Mouse (Mus musculus): Measurements from ENCODE around the gene Tssk3. TPM values are rescaled to one million over a fixed set of nuclear protein-coding genes. Genes with fewer than 3 reads are reported as not detected.
A peak's percentile ranks its signal among the peaks of the same experiment; 100 is the strongest.

Gene Tssk3
- total and polyA plus RNA-seq, 2 experiments from 2014 or later, result 0.24 to 0.98 TPM

DNA sequence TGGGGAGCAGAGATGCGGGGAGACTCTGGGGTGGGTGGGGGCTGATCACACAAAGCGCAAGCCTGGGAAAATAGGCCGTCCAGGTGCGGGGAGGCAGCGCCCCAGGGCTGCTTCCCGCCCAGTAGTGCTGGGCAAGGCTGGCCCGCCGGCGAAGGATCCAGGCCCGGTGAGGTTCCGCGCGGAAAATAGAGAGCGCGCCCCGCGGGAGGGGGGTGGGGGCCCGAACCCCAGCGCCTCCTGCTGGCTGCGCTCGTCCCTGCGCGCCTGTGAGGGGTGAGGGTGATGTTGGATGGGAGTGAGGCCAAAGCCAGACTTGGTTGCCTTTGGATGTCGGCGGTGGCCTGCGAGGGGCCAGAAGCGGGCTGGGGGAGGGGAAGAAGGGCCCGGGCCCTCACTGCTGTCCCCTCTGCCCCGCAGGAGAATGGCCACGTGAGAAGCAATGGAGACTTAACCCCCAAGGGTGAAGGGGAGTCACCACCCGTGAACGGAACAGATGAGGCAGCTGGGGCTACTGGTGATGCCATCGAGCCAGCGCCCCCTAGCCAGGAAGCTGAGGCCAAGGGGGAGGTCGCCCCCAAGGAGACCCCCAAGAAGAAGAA is 23.6 kb upstream of the Tssk3 start:
- under 1% methylated on average over 32 of the region's 35 CpGs for WGBS
- peak overlapping the region; percentile 98 for H3K27ac ChIP-seq (ENCODE audit: low read depth, low read length)
- peak overlapping the region; percentile 100 for H3K4me3 ChIP-seq (ENCODE audit: low read depth, low read length)
- H3K9me3 ChIP-seq (ENCODE audit: low read length), result no peaks in the 10 kb centered on the region
- no peaks in the 10 kb centered on the region for H3K4me1 ChIP-seq (ENCODE audit: insufficient read depth)
- peaks cover 20% of the 10 kb centered on the region for H3K36me3 ChIP-seq (ENCODE audit: insufficient read depth)
- ATAC-seq, result peak; percentile 80
- peak overlapping the region; percentile 71 for H3K4me2 ChIP-seq (ENCODE audit: low read depth)
- peak; percentile 91 for TF ChIP-seq CTCF (IDR thresholded peaks at IDR 0.05; ENCODE audit: low read depth)
- peak overlapping the region; percentile 100 for H3K9ac ChIP-seq
- H3K27me3 ChIP-seq (ENCODE audit: insufficient read depth, low read length), result no peaks in the 10 kb centered on the region
- DNase-seq, result peak; percentile 88

DNA sequence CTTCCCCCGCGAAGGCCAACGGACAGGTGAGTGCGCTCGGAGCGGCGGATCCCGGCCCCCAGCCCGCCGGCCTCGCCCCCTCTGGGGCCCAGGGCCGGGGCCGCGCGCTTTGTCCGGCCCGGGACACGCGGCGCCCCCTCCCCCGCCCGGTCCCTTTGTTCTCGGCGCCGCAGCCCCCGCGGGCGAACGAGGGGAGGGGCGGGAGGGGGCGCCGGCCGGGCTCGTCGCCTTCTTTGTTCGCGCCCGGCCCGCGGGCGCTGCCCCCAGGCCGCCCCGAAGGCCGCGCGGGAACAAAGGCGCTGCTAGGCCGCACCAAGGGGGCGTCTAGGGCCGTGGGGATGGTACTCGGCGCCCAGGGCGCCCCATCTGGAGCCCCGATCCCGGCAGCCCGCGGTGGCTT is 23.1 kb upstream of the Tssk3 start:
- Histone ChIP-seq H3K27ac (ENCODE audit: low read depth, low read length) (peak overlapping the region; percentile 98), H3K9me3 (ENCODE audit: low read length) (no peaks in the 10 kb centered on the region), H3K4me3 (ENCODE audit: low read depth, low read length) (peak overlapping the region; percentile 100), H3K36me3 (ENCODE audit: insufficient read depth) (peaks cover 20% of the 10 kb centered on the region), H3K4me2 (ENCODE audit: low read depth) (peak overlapping the region; percentile 71), H3K9ac (peak overlapping the region; percentile 100), H3K27me3 (ENCODE audit: insufficient read depth, low read length) (no peaks in the 10 kb centered on the region), H3K4me1 (ENCODE audit: insufficient read depth) (no peaks in the 10 kb centered on the region)
- TF ChIP-seq CTCF (IDR thresholded peaks at IDR 0.05; ENCODE audit: low read depth), result no peak
- WGBS, result 8% methylated on average over 46 of the region's 57 CpGs
- ATAC-seq (peak; percentile 49), DNase-seq (no peak)

DNA sequence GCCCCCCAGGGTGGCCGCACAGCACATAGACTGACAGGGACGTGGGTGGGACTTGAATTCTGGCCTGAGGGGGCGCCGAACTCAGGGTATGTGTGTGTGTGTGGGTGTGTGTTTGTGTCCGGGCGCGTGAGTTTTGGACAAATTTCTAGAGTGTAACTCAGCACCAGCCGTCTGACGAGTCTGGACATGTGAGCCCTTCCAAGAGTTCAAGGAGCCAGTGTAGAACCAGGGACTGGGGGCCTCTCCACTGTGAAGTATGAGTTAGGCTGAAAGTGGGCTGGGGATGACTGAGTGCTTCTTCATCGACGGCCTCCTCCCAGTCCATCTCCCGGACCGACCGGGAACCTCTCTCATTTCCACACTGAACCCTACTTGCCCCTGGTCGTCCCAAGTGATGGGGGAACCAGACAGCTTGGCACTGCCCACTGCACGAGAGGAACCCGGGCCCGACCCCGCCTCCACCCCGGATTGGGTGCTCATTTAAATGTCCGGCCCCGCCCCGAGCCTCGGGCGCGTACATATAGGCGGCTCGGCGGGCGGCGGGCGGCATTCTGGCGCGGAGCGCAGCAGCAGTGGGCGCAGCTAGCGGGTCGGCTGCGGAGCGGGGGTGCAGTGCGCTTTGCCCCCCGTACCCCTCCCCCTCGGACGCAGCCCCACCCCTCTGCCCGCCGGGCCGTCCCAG is 22.4 kb upstream of the Tssk3 start, which contains the start of gene Marcksl1:
TSS of gene Marcksl1 (plus strand) at position 496 of the 682 bp plus-strand sequence.
- Histone ChIP-seq H3K27ac (ENCODE audit: low read depth, low read length) (peak within 1 kb of the TSS; percentile 98), H3K4me3 (ENCODE audit: low read depth, low read length) (peak within 1 kb of the TSS; percentile 100), H3K9me3 (ENCODE audit: low read length) (no peaks in the 10 kb centered on the region), H3K27me3 (ENCODE audit: insufficient read depth, low read length) (no peaks in the 10 kb centered on the region), H3K4me2 (ENCODE audit: low read depth) (peak within 1 kb of the TSS; percentile 71), H3K36me3 (ENCODE audit: insufficient read depth) (peaks cover 14% of the 10 kb centered on the region), H3K4me1 (ENCODE audit: insufficient read depth) (no peaks in the 10 kb centered on the region), H3K9ac (peak within 1 kb of the TSS; percentile 100)
- 5% methylated on average over 45 of the region's 47 CpGs for WGBS
- ATAC-seq (peak; percentile 88), DNase-seq (peak; percentile 93)
- TF ChIP-seq CTCF (IDR thresholded peaks at IDR 0.05; ENCODE audit: low read depth), result 0 out of 2 replicates have a peak, but pooled peaks have one; percentile 2

DNA sequence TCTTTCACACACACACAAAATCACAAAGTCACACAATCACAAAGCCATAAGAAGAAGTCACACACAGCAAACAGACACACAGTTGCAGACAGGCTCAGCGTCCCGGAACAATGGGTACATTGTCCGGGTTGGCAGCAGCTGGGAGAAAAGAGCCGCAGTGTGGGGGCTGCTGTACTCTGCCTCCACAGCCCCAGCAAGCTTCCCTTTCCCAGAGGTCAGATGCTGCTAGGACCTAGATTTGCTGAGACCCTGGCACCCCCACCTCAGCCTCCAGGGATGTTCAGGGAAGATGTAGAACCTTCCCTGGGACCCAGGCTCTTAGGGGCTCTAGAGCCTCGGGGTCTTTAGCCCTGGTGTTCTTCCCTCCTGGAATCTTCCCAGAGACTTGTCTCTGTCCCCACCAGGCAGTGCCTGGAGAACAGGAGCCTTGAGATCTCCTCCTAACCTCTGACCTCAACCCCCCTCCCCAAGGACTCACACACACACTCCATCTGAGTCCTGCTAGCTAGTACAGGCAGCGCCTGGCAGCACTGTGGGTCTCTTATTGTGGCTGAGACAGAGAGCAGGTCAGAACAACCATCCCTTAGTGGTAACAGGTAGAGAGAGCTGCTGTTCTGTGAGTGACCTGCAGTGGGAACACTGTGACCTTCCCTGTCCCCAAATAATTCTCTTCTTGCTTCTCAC is 20.7 kb upstream of the Tssk3 start:
- ATAC-seq (no peak), DNase-seq (no peak)
- 21% methylated on average over 6 of the region's 6 CpGs for WGBS
- no peak for TF ChIP-seq CTCF (IDR thresholded peaks at IDR 0.05; ENCODE audit: low read depth)
- Histone ChIP-seq H3K27ac (ENCODE audit: low read depth, low read length) (no peak overlapping the region), H3K36me3 (ENCODE audit: insufficient read depth) (peaks cover 1% of the 10 kb centered on the region), H3K9ac (no peak overlapping the region), H3K4me2 (ENCODE audit: low read depth) (no peak overlapping the region), H3K9me3 (ENCODE audit: low read length) (no peaks in the 10 kb centered on the region), H3K4me3 (ENCODE audit: low read depth, low read length) (no peak overlapping the region), H3K4me1 (ENCODE audit: insufficient read depth) (no peaks in the 10 kb centered on the region), H3K27me3 (ENCODE audit: insufficient read depth, low read length) (no peaks in the 10 kb centered on the region)

DNA sequence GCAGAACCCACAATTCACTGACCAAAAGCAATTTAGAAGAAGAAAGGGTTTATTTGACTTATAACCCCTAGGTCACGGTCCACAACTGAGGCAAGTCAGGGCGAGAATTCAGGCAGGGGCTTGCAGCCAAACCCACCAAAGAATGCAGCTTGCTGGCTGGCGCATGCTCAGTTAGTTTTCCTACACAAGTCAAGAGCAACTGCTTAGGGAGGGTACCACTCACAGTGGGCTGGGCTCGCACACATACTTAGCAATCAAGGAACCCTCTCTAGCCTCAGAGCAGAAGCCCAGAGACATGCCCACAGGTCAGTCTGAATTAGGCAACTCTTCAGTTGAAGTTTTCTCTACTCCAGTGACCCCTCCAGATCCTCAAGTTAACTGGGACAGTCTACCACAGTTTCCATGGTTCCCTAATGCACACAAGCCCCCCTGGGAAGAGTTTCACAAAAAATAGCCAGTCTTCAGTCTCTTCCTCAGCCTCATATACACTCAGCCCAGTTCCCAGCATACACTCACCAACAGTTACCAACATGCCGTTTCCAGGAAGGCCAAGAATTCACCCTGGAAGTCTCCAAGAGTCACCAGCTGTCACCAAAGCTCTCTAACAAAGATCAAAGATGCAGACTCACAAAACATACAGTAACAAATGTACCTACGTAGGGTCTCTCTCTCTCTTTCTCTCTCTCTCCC is 20.0 kb upstream of the Tssk3 start:
- Histone ChIP-seq H3K4me2 (ENCODE audit: low read depth) (no peak overlapping the region), H3K9ac (no peak overlapping the region), H3K4me3 (ENCODE audit: low read depth, low read length) (no peak overlapping the region), H3K9me3 (ENCODE audit: low read length) (no peaks in the 10 kb centered on the region), H3K27ac (ENCODE audit: low read depth, low read length) (no peak overlapping the region), H3K36me3 (ENCODE audit: insufficient read depth) (no peaks in the 10 kb centered on the region), H3K27me3 (ENCODE audit: insufficient read depth, low read length) (no peaks in the 10 kb centered on the region), H3K4me1 (ENCODE audit: insufficient read depth) (no peaks in the 10 kb centered on the region)
- 37% methylated on average over 6 of the region's 6 CpGs for WGBS
- DNase-seq (no peak), ATAC-seq (no peak)
- no peak for TF ChIP-seq CTCF (IDR thresholded peaks at IDR 0.05; ENCODE audit: low read depth)

DNA sequence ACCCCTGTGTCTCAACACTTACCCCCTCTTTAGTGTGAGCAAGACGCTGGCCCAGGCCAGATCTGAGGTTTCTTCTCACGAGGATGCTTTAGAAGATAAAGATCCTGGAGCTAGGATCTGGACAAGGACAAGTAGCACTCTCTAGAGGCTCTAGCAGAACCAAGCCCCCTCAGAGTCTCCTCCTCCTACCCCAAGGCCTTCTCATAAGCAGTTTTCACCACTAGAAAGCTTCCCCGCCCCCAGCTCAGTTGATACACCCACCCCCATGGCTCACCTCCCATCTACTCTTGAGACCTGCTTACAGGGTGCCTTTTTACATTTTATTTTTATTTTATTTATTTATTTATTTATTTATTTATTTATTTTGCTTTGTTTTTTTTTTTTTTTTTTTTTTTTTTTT is 18.8 kb upstream of the Tssk3 start:
- Histone ChIP-seq H3K27ac (ENCODE audit: low read depth, low read length) (no peak overlapping the region), H3K4me1 (ENCODE audit: insufficient read depth) (no peaks in the 10 kb centered on the region), H3K4me3 (ENCODE audit: low read depth, low read length) (no peak overlapping the region), H3K36me3 (ENCODE audit: insufficient read depth) (no peaks in the 10 kb centered on the region), H3K4me2 (ENCODE audit: low read depth) (no peak overlapping the region), H3K27me3 (ENCODE audit: insufficient read depth, low read length) (no peaks in the 10 kb centered on the region), H3K9me3 (ENCODE audit: low read length) (no peaks in the 10 kb centered on the region), H3K9ac (no peak overlapping the region)
- TF ChIP-seq CTCF (IDR thresholded peaks at IDR 0.05; ENCODE audit: low read depth), result no peak
- ATAC-seq (no peak), DNase-seq (no peak)
- 71% methylated on average over 3 of the region's 3 CpGs for WGBS
